Mouse (Mus musculus) heart, postnatal 10 days (tissue): ENCODE results near the gene Pepd. TPM values are rescaled to one million over a fixed set of nuclear protein-coding genes. Genes with fewer than 3 reads are reported as not detected.

Experiments used
- DNase-seq, 2 experiments: peaks; one replicate each; pipeline ENCODE4 v3.0.0; 2021
- intact Hi-C: fragments of 180-260 bp; cut with DNase I; formaldehyde crosslinking; loops from one replicate; pipeline ENCODE4 v1.15.1; 2025
- microRNA-seq, 2 experiments: library from miRNA; unstranded; fragments of <30 nt; microRNA quantifications; one replicate each; pipeline ENCODE4 v1.2.0; 2022
- total RNA-seq, 2 experiments: library from RNA; stranded (reverse); gene quantifications; 2 replicates each; pipeline ENCODE4 v1.2.3; 2021

Pepd gene
- total RNA-seq, 2 experiments from 2014 or later: 26.3 to 27.6 TPM

- intact Hi-C loops: no loop called here
- DNase-seq: peak; percentile 23 to 34
Observed at GRCm38 (mm10) chr7:35086271-35086861, 174.2 kb downstream of the Pepd start.

GRCm38 (mm10) chr7:35090550-35090949 is 178.4 kb downstream of the Pepd start:
- intact Hi-C loops: no loop called here
- no peak for DNase-seq

Small RNAs within 50 kb of the gene (microRNA-seq; reads per million reads assigned to microRNA genes)
- gene Gm25033: 0 reads per million in 2 experiments

Other genes with a start within 250 kb of the Pepd start
- under 1 TPM; 0.25 to 0.65 TPM for gene Chst8, start 99.7 kb upstream of the Pepd start, total RNA-seq
- gene Cebpg, start 144.2 kb downstream of the Pepd start, total RNA-seq: 10 to 100 TPM; 19.5 to 24.1 TPM
- 10 to 100 TPM in 1 of 2 experiments, 1 to 10 TPM in 1; 7.6 to 13.7 TPM for gene Cebpa, start 206.9 kb downstream of the Pepd start, total RNA-seq